Mouse (Mus musculus) lung, embryonic 14.5 days (tissue): Measurements from ENCODE around the gene Adamtsl3. TPM values are rescaled to one million over a fixed set of nuclear protein-coding genes. Genes with fewer than 3 reads are reported as not detected.

ENCODE experiments used
- ATAC-seq: fragments of 200-750 bp; cut with Nextera tagmentation; 2 replicates; pipeline ENCODE4 v1.8.0; 2017; ENCODE audit warnings: mild to moderate bottlenecking, moderate TSS enrichment, moderate library complexity; ENCODE audit not compliant: insufficient read depth
- DNase-seq: peaks from one replicate; pipeline ENCODE4 v3.0.0-alpha.2; 2015
- H3K27ac ChIP-seq: fragments of 300-500 bp; sonication (generic); 2 replicates; pipeline ENCODE4 v1.5.1; 2014; ENCODE audit warnings: low read depth, mild to moderate bottlenecking, moderate library complexity
- H3K27me3 ChIP-seq: fragments of 300-500 bp; sonication (generic); 2 replicates; pipeline ENCODE4 v1.6.1; 2014; ENCODE audit warnings: low read length, control low read depth; ENCODE audit not compliant: insufficient read depth
- H3K36me3 ChIP-seq: fragments of 300-500 bp; sonication (generic); 2 replicates; pipeline ENCODE4 v1.6.1; 2014; ENCODE audit warnings: control low read depth; ENCODE audit not compliant: insufficient read depth
- H3K4me1 ChIP-seq: fragments of 300-500 bp; sonication (generic); 2 replicates; pipeline ENCODE4 v1.6.1; 2014; ENCODE audit warnings: antibody characterized with exemption, control low read depth; ENCODE audit not compliant: insufficient read depth
- H3K4me2 ChIP-seq: fragments of 300-500 bp; sonication (generic); 2 replicates; pipeline ENCODE4 v1.6.1; 2014; ENCODE audit warnings: mild to moderate bottlenecking
- H3K4me3 ChIP-seq: fragments of 300-500 bp; sonication (generic); 2 replicates; pipeline ENCODE4 v1.5.1; 2014; ENCODE audit warnings: low read depth, low read length
- H3K9ac ChIP-seq: fragments of 300-500 bp; sonication (generic); 2 replicates; pipeline ENCODE4 v1.6.1; 2014
- H3K9me3 ChIP-seq: fragments of 300-500 bp; sonication (generic); 2 replicates; pipeline ENCODE4 v1.6.1; 2016; ENCODE audit warnings: low read depth, low read length, control low read depth
- CTCF ChIP-seq: IDR thresholded peaks from 2 replicates; pipeline ENCODE4 v1.5.1; 2016; ENCODE audit warnings: antibody characterized with exemption, low read depth
- WGBS: fragments of 180-500 bp; shearing (Covaris S2); extraction: QIAGEN DNeasy Blood & Tissue Kit; methylation state at CpG from one replicate; pipeline ENCODE4 v1.1.7; 2014; 5-methylcytosine and 5-hydroxymethylcytosine counted together
- polyA plus RNA-seq: library from polyadenylated mRNA; unstranded; fragments of >200 nt; fragmentation: Nextera tagmentation; extraction: Ambion mirVana; gene quantifications from 2 replicates; pipeline ENCODE4 v1.2.1, GENCODE M21; 2014

Gene Adamtsl3
- polyA plus RNA-seq, 1 experiment from 2014 or later: 0.58 TPM

DNA sequence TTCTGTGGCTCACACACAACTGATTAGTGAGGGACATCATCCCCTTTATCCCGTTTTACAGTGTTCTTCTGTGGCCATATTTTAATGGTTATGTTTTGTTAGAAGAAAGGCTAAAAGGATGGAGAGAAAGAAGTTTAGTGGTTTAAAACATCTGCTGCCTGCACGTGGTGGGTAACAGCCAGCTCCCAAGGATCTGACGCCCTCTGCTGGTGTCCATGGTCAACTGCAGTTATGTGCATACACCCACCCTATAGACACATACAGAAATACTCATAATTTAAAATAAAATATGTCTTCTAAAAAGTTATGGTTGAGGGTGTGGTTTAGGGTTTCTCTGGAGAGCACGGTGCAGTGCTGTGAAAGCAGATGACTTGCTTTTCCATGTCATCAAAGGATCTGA lies 3.0 kb downstream of the Adamtsl3 start:
- no peak for ATAC-seq
- H3K9me3 ChIP-seq: no peaks in the 10 kb centered on the region
- peak; percentile 35 for TF ChIP-seq CTCF
- H3K4me1 ChIP-seq: no peaks in the 10 kb centered on the region
- H3K27me3 ChIP-seq: peaks cover 49% of the 10 kb centered on the region
- H3K4me2 ChIP-seq: no peak overlapping the region
- no peak for DNase-seq
- H3K9ac ChIP-seq: no peak overlapping the region
- H3K4me3 ChIP-seq: no peak overlapping the region
- no peak overlapping the region for H3K27ac ChIP-seq
- 75% methylated on average over 4 of the region's 4 CpGs for WGBS
- H3K36me3 ChIP-seq: no peaks in the 10 kb centered on the region

DNA sequence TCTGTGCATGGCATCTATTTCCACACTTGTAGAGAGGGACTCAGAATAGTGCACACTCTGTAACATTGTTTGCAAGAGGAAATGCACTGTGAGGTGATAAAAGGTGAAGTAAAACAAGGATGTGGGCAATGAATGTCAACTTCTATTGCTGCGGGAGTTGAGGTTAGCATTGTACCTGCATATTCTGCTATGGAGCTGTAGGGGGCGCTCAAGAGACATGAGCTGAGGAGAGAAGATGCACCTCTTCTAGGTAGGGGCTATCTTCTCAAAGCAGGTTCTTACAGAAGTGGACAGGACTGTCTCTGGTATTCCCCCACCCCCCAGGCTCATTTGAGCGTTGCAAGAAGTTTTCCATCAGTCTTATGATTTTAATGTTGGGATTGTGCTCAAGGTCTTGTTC lies 3.7 kb downstream of the Adamtsl3 start:
- Histone ChIP-seq H3K4me1 (no peaks in the 10 kb centered on the region), H3K4me2 (no peak overlapping the region), H3K27ac (no peak overlapping the region), H3K36me3 (no peaks in the 10 kb centered on the region), H3K4me3 (no peak overlapping the region), H3K27me3 (peaks cover 44% of the 10 kb centered on the region), H3K9ac (no peak overlapping the region), H3K9me3 (no peaks in the 10 kb centered on the region)
- WGBS: 50% methylated on average over 3 of the region's 3 CpGs
- DNase-seq: peak; percentile 38
- no peak for ATAC-seq
- TF ChIP-seq CTCF: peak; percentile 68

DNA sequence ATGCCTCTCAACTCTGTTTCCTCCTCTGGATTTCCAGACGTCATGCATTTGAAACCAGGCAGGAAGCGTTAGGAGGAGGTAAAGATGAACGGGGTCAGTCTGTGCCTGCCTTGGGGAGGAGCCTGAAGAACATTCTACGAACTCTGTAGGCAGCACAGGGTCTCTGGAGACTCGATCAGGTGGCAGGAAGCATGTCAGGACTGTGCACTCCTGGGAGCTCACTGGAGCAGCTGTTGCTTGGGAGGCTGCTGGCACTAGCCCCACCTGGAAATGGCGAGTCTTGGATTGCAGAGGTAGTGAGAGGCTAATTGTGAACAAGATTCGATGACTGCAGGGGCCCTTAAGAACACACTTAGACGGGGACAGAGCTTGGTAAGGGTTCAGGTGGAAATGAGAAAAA lies 6.0 kb downstream of the Adamtsl3 start:
- DNase-seq: no peak

DNA sequence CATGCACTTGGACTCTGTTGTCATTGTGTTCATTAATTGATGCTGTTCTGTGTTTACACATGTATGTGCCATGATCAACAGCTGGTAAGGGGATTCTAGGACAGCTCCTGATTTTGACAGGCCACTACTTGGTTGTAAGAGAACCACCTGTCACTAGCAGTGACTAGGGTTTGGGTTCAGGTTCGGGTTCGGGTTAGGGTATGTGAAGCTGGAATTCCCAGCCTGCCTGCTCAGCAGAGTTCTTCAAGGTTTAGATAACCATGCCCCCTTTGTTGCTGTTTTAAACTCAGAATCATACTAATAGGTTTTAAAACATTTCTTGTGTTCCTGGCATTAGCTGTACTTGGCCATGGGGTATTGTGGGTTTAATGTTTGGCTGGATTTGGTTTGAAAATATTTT lies 11.2 kb downstream of the Adamtsl3 start:
- Histone ChIP-seq H3K4me1 (no peaks in the 10 kb centered on the region), H3K27me3 (no peaks in the 10 kb centered on the region), H3K4me3 (no peak overlapping the region), H3K27ac (no peak overlapping the region), H3K36me3 (no peaks in the 10 kb centered on the region), H3K9me3 (no peaks in the 10 kb centered on the region), H3K4me2 (no peak overlapping the region), H3K9ac (no peak overlapping the region)
- DNase-seq: no peak
- TF ChIP-seq CTCF: no peak
- WGBS: 41% methylated on average over 2 of the region's 2 CpGs
- ATAC-seq: no peak

More for the DNA sequence above, 6.0 kb downstream of the Adamtsl3 start:
- Histone ChIP-seq H3K36me3 (no peaks in the 10 kb centered on the region), H3K9me3 (no peaks in the 10 kb centered on the region), H3K4me3 (no peak overlapping the region), H3K4me2 (no peak overlapping the region), H3K27ac (no peak overlapping the region), H3K9ac (no peak overlapping the region), H3K4me1 (no peaks in the 10 kb centered on the region), H3K27me3 (peaks cover 21% of the 10 kb centered on the region)
- ATAC-seq: no peak
- WGBS: 32% methylated on average over 8 of the region's 8 CpGs
- TF ChIP-seq CTCF: no peak

DNA sequence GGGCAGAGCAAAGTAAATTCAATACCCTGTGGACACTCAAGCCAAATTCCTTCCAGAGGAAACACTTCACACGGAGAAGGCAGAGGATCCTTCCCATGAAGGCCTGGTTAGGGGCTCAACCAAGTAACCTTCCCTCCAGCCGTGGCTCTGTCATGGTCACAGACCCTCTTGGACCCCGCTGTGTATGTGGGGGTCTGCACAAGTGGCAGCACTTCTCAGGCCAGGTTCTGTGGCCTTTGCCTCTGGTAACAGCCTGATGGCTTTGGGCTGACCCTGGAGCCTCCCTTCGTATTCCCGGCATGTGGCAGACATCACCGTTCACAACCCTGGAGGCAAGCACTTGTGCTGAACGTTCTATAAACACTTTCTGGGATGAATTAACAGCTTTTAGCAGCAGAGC lies 14.3 kb downstream of the Adamtsl3 start:
- Histone ChIP-seq H3K36me3 (no peaks in the 10 kb centered on the region), H3K9ac (no peak overlapping the region), H3K4me2 (no peak overlapping the region), H3K27me3 (no peaks in the 10 kb centered on the region), H3K27ac (no peak overlapping the region), H3K4me3 (no peak overlapping the region), H3K4me1 (0 out of 2 replicates have a peak, but pooled peaks cover 2% of the 10 kb centered on the region), H3K9me3 (no peaks in the 10 kb centered on the region)
- 46% methylated on average over 7 of the region's 7 CpGs for WGBS
- no peak for ATAC-seq
- no peak for DNase-seq
- no peak for TF ChIP-seq CTCF

DNA sequence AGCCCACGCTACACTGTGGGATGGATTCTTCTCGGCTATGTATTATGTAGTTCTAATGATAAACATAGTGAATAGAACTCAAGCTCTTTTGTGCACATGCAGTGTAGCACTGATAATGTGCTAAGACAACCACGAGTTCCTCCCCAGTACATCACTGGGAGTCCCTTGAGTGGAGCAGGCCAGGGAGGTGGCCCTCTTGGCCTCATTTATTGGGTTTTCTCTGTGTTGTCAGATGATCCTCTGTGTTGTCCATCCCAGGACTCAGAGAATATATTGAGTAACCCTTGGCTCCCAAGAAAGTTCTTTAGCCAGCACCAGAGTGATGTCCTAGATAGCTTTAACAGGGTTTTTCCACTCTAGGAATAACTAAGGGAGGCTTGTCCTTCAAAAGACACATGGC lies 14.9 kb downstream of the Adamtsl3 start:
- Histone ChIP-seq H3K4me2 (no peak overlapping the region), H3K4me1 (0 out of 2 replicates have a peak, but pooled peaks cover 2% of the 10 kb centered on the region), H3K4me3 (no peak overlapping the region), H3K36me3 (no peaks in the 10 kb centered on the region), H3K27ac (no peak overlapping the region), H3K9ac (no peak overlapping the region), H3K27me3 (no peaks in the 10 kb centered on the region), H3K9me3 (no peaks in the 10 kb centered on the region)
- 77% methylated on average over 3 of the region's 3 CpGs for WGBS
- ATAC-seq: no peak
- no peak for TF ChIP-seq CTCF
- no peak for DNase-seq

DNA sequence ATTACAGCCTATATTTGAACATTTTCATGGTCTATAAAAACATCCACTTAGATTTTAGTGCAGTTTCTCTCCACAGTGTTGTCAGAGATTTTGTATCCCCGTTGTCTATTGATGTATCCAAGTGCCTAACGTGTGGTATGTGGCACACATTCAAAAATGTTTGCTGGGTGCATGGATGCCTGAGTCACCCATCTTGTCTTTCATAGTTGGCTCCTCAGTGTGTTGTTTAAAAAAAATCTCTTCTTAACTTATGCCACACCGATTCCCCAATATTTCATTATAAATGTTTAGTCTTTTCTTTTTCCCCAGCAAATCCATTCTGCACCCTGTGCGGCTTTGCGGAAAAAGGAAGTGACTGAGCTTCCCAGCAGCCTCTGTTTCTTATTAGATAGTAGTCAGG lies 23.7 kb downstream of the Adamtsl3 start:
- Histone ChIP-seq H3K4me2 (no peak overlapping the region), H3K4me1 (no peaks in the 10 kb centered on the region), H3K36me3 (no peaks in the 10 kb centered on the region), H3K9me3 (no peaks in the 10 kb centered on the region), H3K27me3 (no peaks in the 10 kb centered on the region), H3K4me3 (no peak overlapping the region), H3K9ac (no peak overlapping the region), H3K27ac (no peak overlapping the region)
- ATAC-seq (no peak), DNase-seq (no peak)
- no peak for TF ChIP-seq CTCF
- 80% methylated on average over 5 of the region's 5 CpGs for WGBS

DNA sequence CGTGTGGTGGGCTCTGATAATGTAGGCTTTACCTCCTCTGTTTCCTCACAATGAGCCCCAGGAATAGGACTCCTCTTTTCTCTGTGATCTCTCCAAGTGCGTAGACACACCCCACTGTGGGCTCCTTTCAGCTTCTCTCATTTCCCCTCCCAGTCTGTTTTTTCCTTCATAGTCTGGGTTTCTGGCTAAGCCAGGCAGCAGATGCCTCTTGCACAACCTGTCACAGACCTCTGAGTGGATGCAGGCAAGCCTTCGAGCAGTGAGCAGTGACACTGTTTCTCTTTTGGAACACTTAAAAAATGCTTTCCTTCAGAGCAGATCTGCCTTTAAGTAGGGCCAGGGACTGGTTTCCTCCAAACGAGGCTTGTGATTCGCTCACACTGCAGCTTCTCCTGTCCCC lies 24.2 kb downstream of the Adamtsl3 start:
- Histone ChIP-seq H3K9ac (no peak overlapping the region), H3K27me3 (no peaks in the 10 kb centered on the region), H3K27ac (no peak overlapping the region), H3K36me3 (no peaks in the 10 kb centered on the region), H3K4me2 (no peak overlapping the region), H3K9me3 (no peaks in the 10 kb centered on the region), H3K4me3 (no peak overlapping the region), H3K4me1 (no peaks in the 10 kb centered on the region)
- TF ChIP-seq CTCF: no peak
- DNase-seq (no peak), ATAC-seq (no peak)
- WGBS: 68% methylated on average over 5 of the region's 5 CpGs
